Mouse (Mus musculus) lung, postnatal 0 days (tissue): ENCODE results near the gene Glis1. TPM values are rescaled to one million over a fixed set of nuclear protein-coding genes. Genes with fewer than 3 reads are reported as not detected.
A peak's percentile ranks its signal among the peaks of the same experiment; 100 is the strongest.

Experiments used
- ATAC-seq: fragments of 200-750 bp; cut with Nextera tagmentation; 2 replicates; pipeline ENCODE4 v1.8.0; 2017; ENCODE audit warnings: moderate library complexity
- DNase-seq: peaks from one replicate; pipeline ENCODE4 v3.0.0-alpha.2; 2016; ENCODE audit warnings: low spot score
- H3K27ac ChIP-seq: fragments of 300-500 bp; sonication (generic); 2 replicates; pipeline ENCODE4 v1.5.1; 2014; ENCODE audit warnings: antibody characterized with exemption, mild to moderate bottlenecking, low read length, mixed read lengths
- H3K27me3 ChIP-seq: fragments of 300-500 bp; sonication (generic); replicated peaks from 2 replicates; pipeline ENCODE4 v1.6.1; 2014; ENCODE audit warnings: low read length, mixed read lengths; ENCODE audit not compliant: insufficient read depth
- H3K36me3 ChIP-seq: fragments of 300-500 bp; sonication (generic); 2 replicates; pipeline ENCODE4 v1.6.1; 2014; ENCODE audit warnings: low read length, mixed read lengths; ENCODE audit not compliant: insufficient read depth
- H3K4me1 ChIP-seq: fragments of 300-500 bp; sonication (generic); 2 replicates; pipeline ENCODE4 v1.6.1; 2014; ENCODE audit warnings: antibody characterized with exemption, low read depth, low read length, mixed read lengths; ENCODE audit not compliant: insufficient read depth
- H3K4me2 ChIP-seq: fragments of 300-500 bp; sonication (generic); replicated peaks from 2 replicates; pipeline ENCODE4 v1.6.1; 2014; ENCODE audit warnings: low read depth, mild to moderate bottlenecking, low read length, moderate library complexity, mixed read lengths
- H3K4me3 ChIP-seq: fragments of 300-500 bp; sonication (generic); 2 replicates; pipeline ENCODE4 v1.5.1; 2014; ENCODE audit warnings: low read depth, low read length
- H3K9ac ChIP-seq: fragments of 300-500 bp; sonication (generic); replicated peaks from 2 replicates; pipeline ENCODE4 v1.6.1; 2014; ENCODE audit warnings: low read depth, mild to moderate bottlenecking
- H3K9me3 ChIP-seq: fragments of 300-500 bp; sonication (generic); 2 replicates; pipeline ENCODE4 v1.6.1; 2016; ENCODE audit warnings: low read length, mixed read lengths
- CTCF ChIP-seq: IDR thresholded peaks from 2 replicates; pipeline ENCODE4 v1.5.1; 2016; ENCODE audit warnings: antibody characterized with exemption, mild to moderate bottlenecking
- EP300 ChIP-seq: IDR thresholded peaks from 2 replicates; pipeline ENCODE4 v1.6.1; 2016; ENCODE audit warnings: antibody characterized with exemption, mild to moderate bottlenecking, control low read depth
- WGBS: fragments of 180-500 bp; shearing (Covaris S2); extraction: QIAGEN DNeasy Blood & Tissue Kit; methylation state at CpG from one replicate; pipeline ENCODE4 v1.1.7; 2014; 5-methylcytosine and 5-hydroxymethylcytosine counted together
- polyA plus RNA-seq: library from polyadenylated mRNA; unstranded; fragments of >200 nt; fragmentation: Nextera tagmentation; extraction: Ambion mirVana; gene quantifications from 2 replicates; pipeline ENCODE4 v1.2.1, GENCODE M21; 2015

The Glis1 gene
- polyA plus RNA-seq, 1 experiment from 2014 or later: 0.76 TPM

DNA sequence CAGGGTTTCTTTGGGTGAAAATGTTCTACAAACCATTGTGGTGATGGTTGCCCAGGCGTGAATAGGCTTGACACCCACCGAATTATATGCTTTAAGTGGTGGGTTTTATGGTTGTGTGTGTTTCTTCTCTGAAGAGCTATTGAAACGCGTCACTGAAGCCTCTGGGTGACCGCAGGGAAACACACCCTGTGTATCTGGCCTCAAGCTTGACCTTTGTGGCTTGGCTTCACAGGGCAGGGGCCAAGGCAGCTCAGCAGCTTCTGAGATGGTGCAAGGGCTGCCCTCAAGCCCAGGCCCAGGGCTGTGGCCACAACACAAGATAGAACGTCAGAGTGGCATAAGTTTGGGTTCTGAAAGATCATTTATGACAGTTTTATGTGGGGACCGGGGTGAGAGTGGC lies 167.9 kb downstream of the Glis1 start:
- 0 out of 2 replicates have a peak, but pooled peaks cover 3% of the 10 kb centered on the region for H3K4me1 ChIP-seq
- no peak overlapping the region for H3K27ac ChIP-seq
- H3K36me3 ChIP-seq: no peaks in the 10 kb centered on the region
- TF ChIP-seq EP300: no peak
- TF ChIP-seq CTCF: no peak
- no peak for DNase-seq
- H3K27me3 ChIP-seq: no peaks in the 10 kb centered on the region
- no peaks in the 10 kb centered on the region for H3K9me3 ChIP-seq
- no peak overlapping the region for H3K9ac ChIP-seq
- WGBS: 87% methylated on average over 7 of the region's 7 CpGs
- H3K4me3 ChIP-seq: no peak overlapping the region
- ATAC-seq: no peak
- no peak overlapping the region for H3K4me2 ChIP-seq

DNA sequence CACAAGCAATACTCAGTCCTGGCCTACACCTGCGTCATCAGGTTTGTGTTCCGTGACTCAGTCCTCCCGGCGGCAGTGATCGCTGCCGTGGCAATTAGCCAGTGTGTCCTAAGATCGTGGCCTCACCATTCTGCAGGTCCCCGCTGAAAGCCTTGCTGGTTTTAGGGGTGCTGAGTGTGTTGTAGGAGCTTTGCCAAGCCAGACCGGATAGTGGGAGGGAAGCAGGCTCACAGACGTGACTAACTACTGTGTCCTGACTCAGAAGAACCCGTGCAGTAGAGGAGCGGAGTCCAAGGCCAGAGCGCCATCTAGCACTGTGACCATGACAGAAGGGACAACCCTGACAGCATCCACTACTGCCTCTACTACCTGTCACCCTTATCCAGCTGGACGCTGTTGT lies 168.4 kb downstream of the Glis1 start:
- DNase-seq: no peak
- 0 out of 2 replicates have a peak, but pooled peaks cover 3% of the 10 kb centered on the region for H3K4me1 ChIP-seq
- H3K4me2 ChIP-seq: no peak overlapping the region
- H3K27me3 ChIP-seq: no peaks in the 10 kb centered on the region
- H3K9me3 ChIP-seq: no peaks in the 10 kb centered on the region
- no peak overlapping the region for H3K4me3 ChIP-seq
- H3K9ac ChIP-seq: no peak overlapping the region
- H3K27ac ChIP-seq: no peak overlapping the region
- no peaks in the 10 kb centered on the region for H3K36me3 ChIP-seq
- 71% methylated on average over 14 of the region's 14 CpGs for WGBS
- TF ChIP-seq CTCF (peak; percentile 34; the same call in 1 of the 2 replicates), EP300 (no peak)
- no peak; the same call in 1 of the 2 replicates for ATAC-seq

DNA sequence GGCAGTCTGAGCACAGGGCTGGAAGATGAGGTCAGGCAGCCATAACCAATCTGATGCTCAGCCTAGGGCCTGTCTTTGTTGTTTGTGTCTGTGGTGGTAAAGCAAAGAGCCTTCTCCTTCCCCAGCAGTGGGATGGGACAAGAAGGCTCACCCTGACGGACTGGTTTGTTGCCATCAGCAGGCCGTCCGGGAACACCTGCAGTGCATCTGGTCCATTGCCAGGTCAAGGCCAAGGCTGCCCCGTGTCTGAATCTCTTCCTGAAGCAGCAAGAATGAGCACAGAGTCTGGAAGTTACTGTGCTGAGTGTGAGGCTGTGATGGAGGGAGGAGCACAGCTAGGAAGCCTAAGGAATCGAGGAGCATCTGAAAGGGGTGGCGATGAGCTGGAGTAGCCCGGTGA lies 168.8 kb downstream of the Glis1 start:
- Histone ChIP-seq H3K9me3 (no peaks in the 10 kb centered on the region), H3K9ac (no peak overlapping the region), H3K27me3 (no peaks in the 10 kb centered on the region), H3K4me3 (no peak overlapping the region), H3K36me3 (no peaks in the 10 kb centered on the region), H3K27ac (no peak overlapping the region), H3K4me2 (no peak overlapping the region), H3K4me1 (no peaks in the 10 kb centered on the region)
- 64% methylated on average over 7 of the region's 7 CpGs for WGBS
- no peak for ATAC-seq
- DNase-seq: no peak
- TF ChIP-seq EP300 (no peak), CTCF (no peak)

DNA sequence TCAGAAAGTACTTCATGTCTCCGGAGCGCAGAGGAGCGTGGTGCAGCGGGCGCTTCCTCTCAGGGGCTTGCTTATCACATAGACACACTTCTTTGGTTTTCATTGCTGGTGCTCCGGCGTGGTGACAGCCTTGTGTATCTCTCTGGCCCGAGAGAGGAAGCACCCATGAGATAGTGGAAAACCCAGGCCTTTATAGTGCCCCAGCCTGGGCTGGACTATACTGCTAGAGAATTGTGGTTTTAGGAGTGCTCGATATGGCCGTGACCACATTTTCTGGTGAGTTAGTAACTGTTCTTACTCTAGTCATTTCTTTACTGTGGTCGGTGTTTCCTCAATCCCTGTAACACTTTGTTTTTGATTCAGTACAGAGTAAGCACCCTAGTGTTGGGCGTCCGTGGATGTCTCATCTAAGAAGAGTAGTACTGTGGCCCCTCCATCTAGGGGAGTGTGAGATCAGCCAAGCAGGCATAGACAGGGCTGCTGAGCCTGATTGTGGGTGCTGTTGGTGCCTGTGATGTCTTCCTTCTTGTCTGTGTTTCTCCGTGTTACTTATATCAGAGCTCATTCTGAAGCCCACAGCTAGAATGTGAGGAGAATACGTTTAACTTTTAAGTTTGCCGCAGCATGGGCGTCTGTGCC lies 171.7 kb downstream of the Glis1 start:
- H3K27me3 ChIP-seq: no peaks in the 10 kb centered on the region
- no peaks in the 10 kb centered on the region for H3K36me3 ChIP-seq
- no peak for ATAC-seq
- no peak overlapping the region for H3K4me3 ChIP-seq
- H3K27ac ChIP-seq: no peak overlapping the region
- no peaks in the 10 kb centered on the region for H3K9me3 ChIP-seq
- H3K9ac ChIP-seq: no peak overlapping the region
- no peak overlapping the region for H3K4me2 ChIP-seq
- 76% methylated on average over 17 of the region's 17 CpGs for WGBS
- TF ChIP-seq EP300 (no peak), CTCF (no peak)
- no peaks in the 10 kb centered on the region for H3K4me1 ChIP-seq
- DNase-seq: no peak

DNA sequence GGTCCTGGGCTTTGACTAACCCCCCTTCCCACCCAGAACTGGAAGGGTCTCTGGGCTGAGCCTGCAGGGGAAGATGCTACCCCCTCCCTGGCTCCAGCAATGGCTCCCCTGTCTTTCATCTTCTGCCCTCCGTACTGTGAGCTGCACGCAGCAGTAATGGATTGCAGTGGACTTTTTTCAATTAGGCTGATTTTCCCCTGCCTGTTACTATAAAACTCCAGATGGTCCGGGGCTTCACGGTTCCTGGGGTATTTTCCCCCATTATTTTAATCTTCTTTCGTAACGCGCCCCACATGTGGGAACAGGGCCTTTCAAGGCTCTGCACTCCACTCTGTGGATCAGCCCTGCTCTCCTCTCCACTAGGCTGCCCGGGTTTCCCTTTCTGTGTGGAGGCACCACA lies 175.4 kb downstream of the Glis1 start:
- no peak overlapping the region for H3K27ac ChIP-seq
- no peak for ATAC-seq
- no peak overlapping the region for H3K9ac ChIP-seq
- H3K27me3 ChIP-seq: no peaks in the 10 kb centered on the region
- TF ChIP-seq EP300 (no peak), CTCF (no peak)
- no peaks in the 10 kb centered on the region for H3K36me3 ChIP-seq
- WGBS: 85% methylated on average over 8 of the region's 8 CpGs
- no peak overlapping the region for H3K4me2 ChIP-seq
- H3K4me3 ChIP-seq: no peak overlapping the region
- H3K4me1 ChIP-seq: no peaks in the 10 kb centered on the region
- DNase-seq: no peak
- H3K9me3 ChIP-seq: no peaks in the 10 kb centered on the region

DNA sequence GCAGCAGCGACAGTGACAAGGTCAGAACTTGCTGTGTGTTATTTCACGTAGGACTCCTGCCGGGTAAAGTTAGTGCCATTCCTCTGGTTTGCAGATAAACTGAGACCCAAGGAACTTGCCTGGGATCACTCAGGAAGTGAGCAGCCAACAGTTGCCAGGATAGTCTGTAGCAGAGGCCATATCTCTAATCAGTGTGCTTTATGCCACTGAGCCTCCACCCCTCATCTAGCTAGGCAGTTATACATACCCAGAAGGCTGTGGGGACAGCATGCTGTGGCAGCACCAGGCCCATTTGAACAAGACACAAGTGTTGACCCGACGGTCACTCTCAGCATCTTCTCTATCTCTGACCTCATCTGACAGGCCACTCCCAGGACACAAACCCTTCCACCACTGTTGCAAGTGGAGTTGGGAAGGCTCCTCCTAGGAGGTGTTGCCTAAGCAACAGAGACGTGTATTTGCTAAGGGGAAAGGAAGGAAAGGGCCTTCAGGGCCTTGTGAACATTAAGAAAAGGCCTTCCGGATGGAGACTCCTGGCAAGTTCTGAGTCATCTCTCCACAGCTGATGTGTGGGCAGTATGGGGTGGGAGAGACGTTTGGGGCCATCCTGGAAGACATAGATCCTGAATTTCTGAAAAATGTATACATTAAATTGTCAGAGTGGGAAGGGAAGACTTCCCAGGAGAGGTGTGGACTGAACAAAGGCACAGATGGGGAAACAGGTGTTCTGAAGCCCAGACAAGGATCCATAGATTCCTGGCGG lies 177.7 kb downstream of the Glis1 start:
- H3K9ac ChIP-seq: no peak overlapping the region
- ATAC-seq: 0 out of 2 replicates have a peak, but pooled peaks have one; percentile 19
- no peaks in the 10 kb centered on the region for H3K9me3 ChIP-seq
- H3K36me3 ChIP-seq: no peaks in the 10 kb centered on the region
- H3K4me2 ChIP-seq: no peak overlapping the region
- TF ChIP-seq CTCF (no peak), EP300 (no peak)
- no peak overlapping the region for H3K4me3 ChIP-seq
- no peak for DNase-seq
- WGBS: 59% methylated on average over 9 of the region's 9 CpGs
- H3K4me1 ChIP-seq: no peaks in the 10 kb centered on the region
- no peaks in the 10 kb centered on the region for H3K27me3 ChIP-seq
- H3K27ac ChIP-seq: no peak overlapping the region
